Mouse (Mus musculus): ENCODE data around the gene 9530003J23Rik. TPM values are rescaled to one million over a fixed set of nuclear protein-coding genes. Genes with fewer than 3 reads are reported as not detected.
"Not testable (repeated sequence)": the region's sequence is repeated elsewhere in the genome, so short reads cannot be mapped to it uniquely, and the experiment has no call there.

Gene 9530003J23Rik
- not detected in 2 replicates for polyA plus RNA-seq (2011; ENCODE audit: insufficient read depth, insufficient read length, low read depth, missing spikeins)

- Histone ChIP-seq H3K36me3 (ENCODE audit: control insufficient read depth, insufficient read depth, low read length, poor library complexity, severe bottlenecking) (no peaks in the 10 kb centered on the region), H3K9me3 (replicated peaks; ENCODE audit: control insufficient read depth, insufficient read depth, low read length, poor library complexity, severe bottlenecking) (no peaks in the 10 kb centered on the region), H3K4me3 (ENCODE audit: low read depth, low read length) (no peak within 1 kb of the TSS), H3K27ac (ENCODE audit: insufficient read depth, low read length) (no peak within 1 kb of the TSS), H3K4me1 (ENCODE audit: control insufficient read depth, insufficient read depth, low read length) (no peaks in the 10 kb centered on the region), H3K27me3 (ENCODE audit: control insufficient read depth, insufficient read depth, low read length, poor library complexity, severe bottlenecking) (no peaks in the 10 kb centered on the region), H3K9ac (ENCODE audit: low read depth, poor library complexity, severe bottlenecking) (no peak within 1 kb of the TSS)
- TF ChIP-seq POLR2A (IDR thresholded peaks at IDR 0.05; ENCODE audit: insufficient read depth, low read length) = no peak
- no peak for TF ChIP-seq EP300 (IDR thresholded peaks at IDR 0.05; ENCODE audit: insufficient read depth, low read depth, low read length)
- TF ChIP-seq CTCF (IDR thresholded peaks at IDR 0.05; ENCODE audit: low read depth, low read length) = no peak
Measured at GRCm38 (mm10) chr10:117238603-117239002, at the start of gene 9530003J23Rik. 9530003J23Rik (minus strand) TSS chr10:117238703.

- TF ChIP-seq POLR2A (IDR thresholded peaks at IDR 0.05; ENCODE audit: insufficient read depth, low read length) (no peak), CTCF (IDR thresholded peaks at IDR 0.05; ENCODE audit: low read depth, low read length) (no peak), EP300 (IDR thresholded peaks at IDR 0.05; ENCODE audit: insufficient read depth, low read depth, low read length) (no peak)
- H3K4me3 ChIP-seq (ENCODE audit: low read depth, low read length) = no peak overlapping the region
Measured at GRCm38 (mm10) chr10:117287226-117287850, 48.8 kb upstream of the 9530003J23Rik start.

GRCm38 (mm10) chr10:117286366-117286970 is 48.0 kb upstream of the 9530003J23Rik start:
- Histone ChIP-seq H3K27me3 (ENCODE audit: control insufficient read depth, insufficient read depth, low read length, poor library complexity, severe bottlenecking) (no peaks in the 10 kb centered on the region), H3K4me3 (ENCODE audit: low read depth, low read length) (no peak overlapping the region), H3K27ac (ENCODE audit: insufficient read depth, low read length) (no peak overlapping the region), H3K36me3 (ENCODE audit: control insufficient read depth, insufficient read depth, low read length, poor library complexity, severe bottlenecking) (no peaks in the 10 kb centered on the region), H3K9me3 (replicated peaks; ENCODE audit: control insufficient read depth, insufficient read depth, low read length, poor library complexity, severe bottlenecking) (no peaks in the 10 kb centered on the region), H3K4me1 (ENCODE audit: control insufficient read depth, insufficient read depth, low read length) (no peaks in the 10 kb centered on the region), H3K9ac (ENCODE audit: low read depth, poor library complexity, severe bottlenecking) (no peak overlapping the region)
- TF ChIP-seq CTCF (IDR thresholded peaks at IDR 0.05; ENCODE audit: low read depth, low read length) = no peak
- TF ChIP-seq POLR2A (IDR thresholded peaks at IDR 0.05; ENCODE audit: insufficient read depth, low read length) = no peak
- TF ChIP-seq EP300 (IDR thresholded peaks at IDR 0.05; ENCODE audit: insufficient read depth, low read depth, low read length) = no peak

More at GRCm38 (mm10) chr10:117287226-117287850, 48.8 kb upstream of the 9530003J23Rik start:
- no peak overlapping the region for H3K27ac ChIP-seq (ENCODE audit: insufficient read depth, low read length)
- H3K27me3 ChIP-seq (ENCODE audit: control insufficient read depth, insufficient read depth, low read length, poor library complexity, severe bottlenecking) = no peaks in the 10 kb centered on the region
- H3K4me1 ChIP-seq (ENCODE audit: control insufficient read depth, insufficient read depth, low read length) = no peaks in the 10 kb centered on the region
- H3K9ac ChIP-seq (ENCODE audit: low read depth, poor library complexity, severe bottlenecking) = no peak overlapping the region
- no peaks in the 10 kb centered on the region for H3K9me3 ChIP-seq (replicated peaks; ENCODE audit: control insufficient read depth, insufficient read depth, low read length, poor library complexity, severe bottlenecking)
- H3K36me3 ChIP-seq (ENCODE audit: control insufficient read depth, insufficient read depth, low read length, poor library complexity, severe bottlenecking) = no peaks in the 10 kb centered on the region

GRCm38 (mm10) chr10:117285584-117285983 is 47.1 kb upstream of the 9530003J23Rik start:
- H3K9me3 ChIP-seq (replicated peaks; ENCODE audit: control insufficient read depth, insufficient read depth, low read length, poor library complexity, severe bottlenecking); H3K27ac ChIP-seq (ENCODE audit: insufficient read depth, low read length); H3K4me3 ChIP-seq (ENCODE audit: low read depth, low read length); H3K36me3 ChIP-seq (ENCODE audit: control insufficient read depth, insufficient read depth, low read length, poor library complexity, severe bottlenecking); H3K27me3 ChIP-seq (ENCODE audit: control insufficient read depth, insufficient read depth, low read length, poor library complexity, severe bottlenecking); H3K4me1 ChIP-seq (ENCODE audit: control insufficient read depth, insufficient read depth, low read length); H3K9ac ChIP-seq (ENCODE audit: low read depth, poor library complexity, severe bottlenecking): not testable (repeated sequence)

GRCm38 (mm10) chr10:117284578-117285520 is 46.3 kb upstream of the 9530003J23Rik start:
- Histone ChIP-seq H3K4me3 (ENCODE audit: low read depth, low read length) (no peak overlapping the region), H3K9me3 (replicated peaks; ENCODE audit: control insufficient read depth, insufficient read depth, low read length, poor library complexity, severe bottlenecking) (no peaks in the 10 kb centered on the region), H3K4me1 (ENCODE audit: control insufficient read depth, insufficient read depth, low read length) (no peaks in the 10 kb centered on the region), H3K9ac (ENCODE audit: low read depth, poor library complexity, severe bottlenecking) (no peak overlapping the region), H3K36me3 (ENCODE audit: control insufficient read depth, insufficient read depth, low read length, poor library complexity, severe bottlenecking) (no peaks in the 10 kb centered on the region), H3K27me3 (ENCODE audit: control insufficient read depth, insufficient read depth, low read length, poor library complexity, severe bottlenecking) (no peaks in the 10 kb centered on the region), H3K27ac (ENCODE audit: insufficient read depth, low read length) (no peak overlapping the region)
- TF ChIP-seq EP300 (IDR thresholded peaks at IDR 0.05; ENCODE audit: insufficient read depth, low read depth, low read length) = no peak
- TF ChIP-seq POLR2A (IDR thresholded peaks at IDR 0.05; ENCODE audit: insufficient read depth, low read length) = no peak
- no peak for TF ChIP-seq CTCF (IDR thresholded peaks at IDR 0.05; ENCODE audit: low read depth, low read length)
